Mouse (Mus musculus): ENCODE measurements around the gene Mup22. TPM values are rescaled to one million over a fixed set of nuclear protein-coding genes. Genes with fewer than 3 reads are reported as not detected.

Mup22 gene
- total RNA-seq (2023): not detected

DNA sequence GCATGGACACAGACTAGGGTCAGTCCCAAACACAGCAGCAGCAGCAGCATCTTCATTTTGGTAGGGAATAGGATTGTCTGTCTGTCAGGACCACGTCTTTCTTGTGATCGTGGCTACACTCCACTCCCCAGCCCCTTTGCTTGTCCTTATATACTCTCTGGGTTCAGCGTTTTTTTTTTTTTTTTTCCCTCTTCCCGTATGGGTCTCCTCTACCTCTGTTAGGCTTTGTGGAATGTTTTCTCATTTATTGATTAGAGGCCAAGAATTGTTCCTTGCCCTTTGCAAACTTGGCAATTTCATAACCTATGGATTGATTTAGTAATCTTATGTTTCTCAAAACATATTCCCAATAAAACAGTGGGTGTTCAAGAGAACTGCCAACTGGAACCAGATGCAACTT lies at the start of gene Mup22:
Gene Mup22 (minus strand): TSS at position 101 of the 400 bp plus-strand sequence.

Other genes starting within 250 kb of the Mup22 start
- gene Mup10, start 239.3 kb downstream of the Mup22 start, total RNA-seq (2023): not detected
- not detected for gene Mup11, start 159.1 kb downstream of the Mup22 start, total RNA-seq (2023)
- not detected for gene Mup12, start 80.1 kb downstream of the Mup22 start, total RNA-seq (2023)

All from neutrophil, adult 83 days (primary cell).